Mouse (Mus musculus) bone marrow macrophage, adult 2 months (primary cell): Measurements from ENCODE around the gene Vsig2.

ENCODE experiments used
- CTCF ChIP-seq: IDR thresholded peaks from 2 replicates; pipeline ENCODE4 v1.5.1; 2012; ENCODE audit warnings: low read depth, mild to moderate bottlenecking, low read length, moderate library complexity
- POLR2A ChIP-seq: IDR thresholded peaks from 2 replicates; pipeline ENCODE4 v1.6.1; 2012; ENCODE audit warnings: mild to moderate bottlenecking, low read depth, low read length, borderline replicate concordance

DNA sequence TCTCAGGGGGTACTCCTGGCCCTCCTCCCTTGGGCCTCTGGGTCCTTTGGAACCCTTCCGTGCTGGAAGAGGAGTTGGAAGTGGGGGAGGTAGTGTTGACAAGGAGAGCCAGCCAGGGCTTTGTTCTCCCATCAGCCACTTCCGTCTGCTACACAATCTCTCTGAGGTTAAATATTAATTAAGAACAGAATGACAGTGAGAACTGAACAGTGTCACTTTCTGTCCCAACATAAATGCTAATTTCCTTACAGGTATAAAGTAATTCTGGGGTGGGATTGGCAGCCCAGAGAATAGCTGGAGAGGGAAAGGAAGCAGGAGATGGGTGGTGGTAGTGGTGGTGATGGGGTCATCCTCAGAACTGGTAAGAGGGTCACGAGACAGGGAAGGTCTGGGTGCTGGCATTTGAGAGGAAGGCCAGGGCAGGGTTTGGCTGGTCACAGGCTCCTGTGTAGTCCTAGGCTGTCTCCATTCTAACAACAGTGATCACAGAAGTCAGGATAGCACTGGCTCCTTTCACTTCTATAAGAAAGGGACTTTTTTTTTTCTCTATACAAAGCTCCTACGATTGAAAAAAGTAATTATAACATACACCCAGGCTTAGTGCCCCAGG lies 29.7 kb downstream of the Vsig2 start:
- TF ChIP-seq CTCF (no peak), POLR2A (no peak)
